Mouse (Mus musculus): ENCODE measurements at regions not wholly inside any gene's neighbourhood (a gene's known extent, or its start where the extent isn't known, plus 50 kb on each side); places are given as distances from the start of the nearest gene placed in this dataset.

- no peak for TF ChIP-seq CTCF (IDR thresholded peaks at IDR 0.05; ENCODE audit: insufficient read depth, low read length)
- no peak for TF ChIP-seq POLR2A (IDR thresholded peaks at IDR 0.05; ENCODE audit: borderline replicate concordance, extremely low read depth, low read depth, low read length)
These were observed 2164.6 kb upstream of the Lrrc6 start for GRCm38 (mm10) chr15:68665331-68665730.

Measured in lung, adult 2 months (tissue).